Mouse (Mus musculus): ENCODE data around the gene Zc3h12d. TPM values are rescaled to one million over a fixed set of nuclear protein-coding genes. Genes with fewer than 3 reads are reported as not detected.

The Zc3h12d gene
- total RNA-seq, 2 experiments from 2014 or later: 0.13 to 0.33 TPM

DNA sequence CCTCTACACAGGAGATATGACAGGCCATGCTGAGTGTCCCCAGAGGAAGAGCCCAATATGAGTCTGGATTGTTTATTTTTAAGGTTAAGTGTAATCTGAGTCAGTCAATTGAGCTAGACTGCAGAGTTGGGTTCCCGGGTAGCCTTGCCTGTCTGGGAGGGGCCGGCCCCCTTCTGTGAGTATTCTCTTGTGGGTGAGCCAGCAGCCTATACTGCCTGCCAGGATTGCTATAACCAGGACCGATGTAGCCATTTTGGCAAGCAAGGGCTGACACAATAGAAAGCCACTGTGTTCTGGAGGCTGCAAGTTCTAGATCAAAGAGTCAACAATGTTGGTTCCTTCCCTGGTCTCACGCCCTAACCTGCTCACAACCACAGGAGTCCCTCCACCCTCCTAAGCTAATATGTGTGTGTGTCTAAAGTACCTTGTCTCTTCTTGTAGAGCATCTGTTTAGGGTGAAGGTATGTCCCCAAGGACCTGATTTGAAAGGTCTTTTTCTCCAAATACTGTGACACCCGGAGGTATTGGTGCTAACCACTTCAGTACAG lies 6.7 kb downstream of the Zc3h12d start:
- DNase-seq: no peak

- peak in 1 of 2 experiments; percentile 65 for DNase-seq
Measured at GRCm38 (mm10) chr10:7839551-7840352, 7.5 kb downstream of the Zc3h12d start.

DNA sequence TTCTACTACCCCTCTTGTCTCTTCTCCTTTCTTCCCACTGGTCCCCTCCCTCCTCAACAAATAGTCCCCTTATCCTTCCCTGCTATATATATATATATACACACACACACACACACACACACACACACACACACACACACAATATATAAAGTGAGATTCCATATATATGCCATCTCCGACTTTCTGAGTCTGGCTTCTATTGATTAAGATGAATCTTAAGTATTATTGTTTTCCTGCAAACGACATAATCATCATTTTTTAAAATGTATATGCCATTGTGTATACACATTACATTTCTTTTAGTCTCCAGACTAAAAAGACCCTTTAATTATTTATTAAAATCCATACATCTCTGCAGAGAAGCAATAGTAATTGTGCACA lies 8.1 kb downstream of the Zc3h12d start:
- no peak for DNase-seq

DNA sequence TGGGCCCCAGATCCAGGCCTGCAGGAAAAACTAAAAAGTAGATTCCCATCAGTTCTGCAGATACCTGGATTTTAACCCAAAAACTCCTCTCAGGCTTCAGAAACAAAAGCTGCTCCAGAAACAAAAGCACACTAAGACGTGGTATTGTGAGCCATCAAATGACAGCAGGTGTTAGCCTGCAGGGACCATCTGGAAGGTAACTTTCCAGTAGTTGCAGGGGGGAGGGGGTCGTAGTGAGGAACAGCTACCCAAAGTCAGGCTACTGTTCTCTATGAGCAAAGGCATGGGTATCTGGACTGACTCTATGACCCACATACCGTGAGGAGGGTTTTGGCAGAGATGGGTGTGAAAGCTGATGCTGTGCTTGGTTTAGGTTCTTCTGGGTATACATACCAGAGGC lies 8.5 kb downstream of the Zc3h12d start:
- no peak for DNase-seq

- DNase-seq: peak; percentile 85 to 88
Measured at GRCm38 (mm10) chr10:7841571-7842080, 9.4 kb downstream of the Zc3h12d start.

- DNase-seq: no peak
Measured at GRCm38 (mm10) chr10:7843181-7843580, 10.9 kb downstream of the Zc3h12d start.

DNA sequence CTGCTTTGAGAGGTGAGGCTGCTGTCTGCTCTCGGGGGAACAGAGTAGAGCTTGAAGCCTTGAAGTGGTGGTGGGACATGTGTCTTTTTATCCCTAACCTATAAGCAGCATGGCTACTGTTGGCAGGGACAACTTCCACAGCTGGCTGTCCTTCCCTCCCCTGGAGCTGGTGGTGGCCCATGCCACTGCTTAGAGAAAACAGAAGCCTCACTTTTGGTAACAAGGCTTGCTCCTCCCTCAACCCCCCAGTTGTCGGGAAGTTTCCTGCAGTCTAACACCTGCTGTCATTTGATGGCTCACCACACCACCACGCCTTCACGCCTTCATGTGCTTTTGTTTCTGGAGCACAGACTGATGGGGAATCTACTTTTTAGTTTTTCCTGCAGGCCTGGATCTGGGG lies 11.9 kb downstream of the Zc3h12d start:
- DNase-seq: no peak

- no peak for DNase-seq
Measured at GRCm38 (mm10) chr10:7845136-7845535, 12.9 kb downstream of the Zc3h12d start.

- no peak for DNase-seq
Measured at GRCm38 (mm10) chr10:7845991-7846390, 13.7 kb downstream of the Zc3h12d start.

- no peak for DNase-seq
Measured at GRCm38 (mm10) chr10:7847166-7847605, 14.9 kb downstream of the Zc3h12d start.

- no peak for DNase-seq
Measured at GRCm38 (mm10) chr10:7851891-7852290, 19.6 kb downstream of the Zc3h12d start.

- no peak for DNase-seq
Measured at GRCm38 (mm10) chr10:7860494-7860893, 28.2 kb downstream of the Zc3h12d start.

GRCm38 (mm10) chr10:7861259-7861936 lies 29.1 kb downstream of the Zc3h12d start:
- DNase-seq: no peak

- DNase-seq: no peak
Measured at GRCm38 (mm10) chr10:7861937-7862657, 29.8 kb downstream of the Zc3h12d start.

DNA sequence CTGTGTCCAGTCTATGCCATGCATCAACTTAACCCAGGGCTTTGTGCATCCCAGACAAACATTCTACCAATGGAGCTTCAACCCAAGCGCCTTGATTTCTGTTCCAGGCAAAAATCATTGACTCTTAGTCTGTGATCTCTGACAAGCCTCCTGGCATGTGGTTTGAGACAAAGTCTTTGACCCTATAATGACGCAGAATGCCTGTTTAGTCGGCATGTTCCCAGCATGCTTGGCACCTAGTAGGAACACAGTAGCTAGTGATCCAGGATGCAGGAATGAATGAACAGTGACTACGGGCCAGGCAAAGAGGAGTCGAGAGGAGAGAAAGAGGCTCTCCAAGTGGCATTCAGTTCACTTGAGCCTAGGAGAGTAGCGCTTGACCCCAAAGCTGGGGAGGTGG lies 31.1 kb downstream of the Zc3h12d start:
- DNase-seq: no peak

- no peak for DNase-seq
Measured at GRCm38 (mm10) chr10:7864184-7864583, 31.9 kb downstream of the Zc3h12d start.

DNA sequence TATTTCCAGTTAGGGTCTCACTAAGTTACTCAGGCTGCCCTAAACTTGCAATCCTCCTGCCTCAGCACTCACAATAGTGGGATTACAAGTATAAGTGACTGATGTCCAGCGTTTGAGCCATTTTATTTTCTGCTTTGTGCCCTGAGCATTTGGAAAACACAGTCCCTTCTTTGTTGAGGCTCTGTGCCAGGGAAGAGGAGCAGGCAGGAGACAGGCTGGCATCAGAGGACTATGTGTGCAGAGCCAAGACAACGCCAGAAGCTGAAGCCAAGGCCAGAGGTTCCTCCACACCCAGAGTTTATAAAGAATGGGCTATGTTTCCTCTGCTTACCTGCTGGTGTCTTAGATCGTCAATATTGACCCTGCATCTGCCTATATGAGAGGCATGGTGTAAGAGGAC lies 32.5 kb downstream of the Zc3h12d start:
- DNase-seq: peak in 1 of 2 experiments; percentile 15

DNA sequence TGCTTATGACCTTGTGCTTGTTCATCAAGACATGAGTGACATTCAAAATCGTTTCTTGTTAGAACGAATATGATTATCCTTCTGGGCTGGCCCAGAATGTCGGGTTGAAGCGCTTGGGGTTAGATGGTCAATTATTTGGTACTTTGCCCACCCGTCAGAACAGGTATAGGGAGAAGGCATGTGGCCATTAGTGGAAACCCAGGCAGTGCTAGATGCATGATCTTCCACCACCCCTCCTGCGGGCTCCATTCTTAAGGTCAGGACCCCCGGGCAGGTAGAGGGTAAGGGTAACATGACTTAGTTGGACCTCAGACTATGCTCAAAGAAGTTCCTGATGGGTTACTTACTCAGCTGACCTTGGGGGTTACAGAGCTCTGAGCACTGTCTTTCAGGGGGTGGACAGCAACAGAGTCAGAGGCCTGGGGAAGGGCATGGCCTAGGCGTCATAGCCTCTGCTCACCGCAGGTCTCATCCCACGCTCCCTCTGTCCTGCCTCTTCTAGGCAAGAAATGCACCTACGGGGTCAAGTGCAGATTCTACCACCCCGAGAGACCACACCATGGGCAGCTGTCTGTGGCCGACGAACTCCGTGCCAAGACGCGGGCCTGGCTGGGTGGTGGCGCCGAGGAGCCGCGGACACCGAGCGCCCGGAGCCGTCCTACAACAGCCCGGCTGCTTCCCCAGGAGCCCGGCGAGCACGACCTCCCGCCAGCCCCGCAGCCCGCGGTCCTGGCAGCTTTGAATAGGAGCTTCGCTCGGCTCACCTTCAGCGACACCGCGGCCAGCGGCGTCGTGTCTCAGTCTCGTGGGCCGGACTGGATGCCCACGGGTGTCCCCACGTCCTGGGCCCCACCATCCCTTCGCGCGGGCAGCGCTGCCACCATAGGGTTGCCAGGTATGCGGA lies 34.7 kb downstream of the Zc3h12d start:
- DNase-seq: peak; percentile 55 to 64

DNA sequence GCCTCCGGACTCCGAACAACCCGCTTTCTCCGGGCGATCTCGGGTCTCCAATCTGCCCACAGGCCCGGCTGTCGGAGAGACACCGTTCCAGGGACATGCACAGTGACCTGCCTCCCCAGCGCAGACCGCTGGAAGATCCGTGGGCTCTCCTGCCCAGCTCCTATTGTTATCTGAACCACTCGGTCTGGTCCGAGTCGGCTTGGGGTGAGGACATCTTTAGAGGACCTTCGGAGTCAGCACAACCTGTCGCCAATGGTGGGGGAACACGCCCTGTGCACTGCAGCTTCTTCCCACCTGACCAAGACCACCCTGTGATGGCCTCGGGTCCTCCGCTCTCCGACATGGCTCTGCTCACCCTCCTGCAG lies 35.4 kb downstream of the Zc3h12d start:
- DNase-seq: no peak

DNA sequence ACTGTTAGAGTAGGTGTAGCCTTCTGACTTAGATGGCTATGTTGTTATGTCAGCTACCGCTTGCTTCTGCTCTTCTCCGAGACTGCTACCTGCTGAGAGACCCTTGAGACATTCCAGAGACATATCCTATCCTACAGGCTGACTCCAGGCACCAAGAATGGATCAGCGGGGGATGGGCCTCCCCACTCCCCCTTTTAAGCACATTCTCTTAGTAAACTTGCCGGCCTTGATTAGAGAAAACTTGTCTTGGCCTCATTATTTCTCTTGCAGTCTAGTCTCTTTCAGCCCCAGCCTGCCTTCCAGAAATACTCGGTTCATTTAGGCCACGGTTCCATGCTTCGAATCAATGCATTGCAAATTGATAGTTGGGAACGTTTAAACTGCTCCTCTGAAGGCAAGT lies 37.5 kb downstream of the Zc3h12d start:
- no peak for DNase-seq

DNA sequence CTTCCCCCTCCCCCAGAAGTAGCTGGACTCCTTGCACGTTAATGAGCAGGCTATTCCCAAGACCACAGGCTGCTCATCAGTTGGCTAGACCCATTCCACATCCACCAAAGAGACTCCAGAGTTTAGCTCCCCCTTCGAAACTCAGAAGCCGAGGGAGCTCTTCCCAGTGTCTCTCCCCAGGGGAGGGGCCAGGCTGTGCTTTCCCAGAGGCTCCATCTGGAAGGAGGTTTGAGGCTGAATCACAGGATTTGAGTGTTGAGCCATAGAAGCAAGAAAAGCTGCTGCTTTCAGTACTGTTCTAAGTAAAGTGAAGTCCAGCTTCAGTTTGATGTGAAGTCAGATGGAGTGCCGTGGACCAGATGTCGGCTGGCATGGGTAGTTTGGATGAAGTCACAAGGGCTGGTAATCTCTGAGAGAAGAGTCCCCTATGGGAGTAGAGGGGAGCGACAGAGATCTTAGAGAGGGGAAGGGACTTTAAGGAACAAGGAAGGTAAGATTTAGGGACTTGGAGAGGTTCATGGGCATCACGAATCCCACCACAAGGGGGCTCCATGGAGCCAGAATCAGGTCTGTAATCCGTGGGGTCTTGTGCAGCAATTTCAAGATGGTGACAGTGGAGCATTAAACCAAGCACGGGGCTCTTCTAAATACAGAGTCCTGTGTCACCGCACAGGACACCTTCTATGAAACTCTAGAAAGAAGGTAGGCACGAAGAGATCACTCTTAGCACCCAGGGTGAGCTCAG lies 38.5 kb downstream of the Zc3h12d start:
- DNase-seq: peak; percentile 12 to 48
